Mouse (Mus musculus): Measurements from ENCODE around the gene Filip1l. TPM values are rescaled to one million over a fixed set of nuclear protein-coding genes. Genes with fewer than 3 reads are reported as not detected.

Filip1l gene
- polyA plus RNA-seq, 1 experiment, result 6.9 TPM

DNA sequence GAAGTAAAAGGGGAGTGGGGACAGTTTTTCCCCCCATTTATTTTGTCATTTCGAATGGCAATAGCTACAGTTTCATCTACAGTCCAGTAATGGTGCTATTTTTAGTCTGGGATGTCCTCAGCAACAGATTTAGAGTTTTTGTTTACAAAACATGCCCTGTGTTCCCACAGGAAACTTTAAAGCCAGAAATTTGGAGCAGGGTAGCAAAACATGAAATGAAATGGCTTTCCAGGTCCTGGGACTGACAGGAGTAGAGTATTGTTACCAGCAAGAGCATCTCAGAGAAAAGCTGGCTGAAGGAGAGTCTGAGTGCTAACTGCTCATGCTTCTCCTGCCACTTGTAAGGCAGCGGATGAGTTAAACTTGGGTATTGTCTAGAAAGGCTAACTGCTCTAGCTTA is 22.8 kb upstream of the Filip1l start:
- Histone ChIP-seq H3K4me1 (ENCODE audit: control insufficient read depth, insufficient read depth, low read length) (peaks cover 3% of the 10 kb centered on the region; the same call in 1 of the 2 replicates), H3K4me3 (ENCODE audit: insufficient read depth, low read depth, low read length) (no peak overlapping the region), H3K27ac (ENCODE audit: insufficient read depth, low read depth, low read length) (peak overlapping the region; percentile 50; the same call in 1 of the 2 replicates), H3K36me3 (ENCODE audit: control insufficient read depth, insufficient read depth, low read length) (no peaks in the 10 kb centered on the region), H3K27me3 (replicated peaks; ENCODE audit: control insufficient read depth, insufficient read depth, low read length) (no peaks in the 10 kb centered on the region)
- no peak for DNase-seq
- 75% methylated on average over 2 of the region's 2 CpGs for WGBS
- TF ChIP-seq CTCF (conservative IDR thresholded peaks at IDR 0.05; ENCODE audit: insufficient read depth, insufficient read length, low read depth, low read length) (no peak), POLR2A (IDR thresholded peaks at IDR 0.05; ENCODE audit: low read depth, low read length) (no peak)

DNA sequence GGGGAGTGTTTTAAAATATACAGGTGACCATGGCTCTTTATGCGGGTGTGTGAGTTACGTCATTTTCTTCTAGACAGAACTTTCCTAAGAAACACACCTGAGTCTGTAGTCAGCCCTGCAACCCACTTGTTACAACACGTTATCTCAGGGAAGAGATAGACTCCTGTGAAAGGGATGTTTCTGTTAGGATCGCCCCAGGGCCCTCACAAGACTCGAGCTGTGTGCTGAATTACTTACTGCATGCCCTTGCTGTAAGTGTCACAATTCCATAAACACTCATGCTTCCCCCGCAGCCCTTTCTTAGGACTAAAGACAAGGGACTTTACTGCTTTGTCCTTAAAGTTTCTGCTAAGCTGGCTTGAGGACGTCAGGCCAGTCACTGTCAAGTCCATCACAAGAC is 20.6 kb upstream of the Filip1l start:
- TF ChIP-seq CTCF (conservative IDR thresholded peaks at IDR 0.05; ENCODE audit: insufficient read depth, insufficient read length, low read depth, low read length) (no peak), POLR2A (IDR thresholded peaks at IDR 0.05; ENCODE audit: low read depth, low read length) (no peak)
- WGBS, result 83% methylated on average over 7 of the region's 7 CpGs

DNA sequence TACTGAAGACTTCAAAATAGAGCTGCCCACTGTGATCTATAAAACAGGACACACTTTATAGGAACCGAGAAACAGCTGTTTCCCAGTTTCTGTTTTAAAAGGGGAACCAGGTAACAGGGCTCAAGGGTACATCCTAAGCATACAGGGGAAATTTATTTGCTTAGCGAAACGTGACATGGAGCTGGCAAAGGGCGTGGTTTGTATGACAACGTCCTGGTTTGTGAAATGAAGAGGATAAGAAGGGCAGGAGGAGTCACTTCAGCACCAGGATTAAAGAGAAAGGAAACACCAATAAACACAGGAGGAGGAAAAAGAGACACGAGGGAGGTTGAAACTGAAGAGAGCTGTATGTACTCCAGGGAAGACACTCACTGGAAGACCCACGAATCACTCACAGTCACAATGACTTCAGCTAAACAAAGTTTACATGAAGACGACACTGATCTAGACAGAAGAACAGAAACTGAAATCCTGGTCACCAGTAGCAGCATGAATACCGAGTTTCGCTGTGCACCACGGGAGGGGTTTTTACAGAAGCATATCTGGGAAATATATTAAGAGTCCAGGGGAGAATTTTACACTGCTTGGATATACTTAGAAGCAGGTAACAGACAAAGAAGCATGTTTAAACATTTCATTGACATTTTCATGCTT is 16.0 kb upstream of the Filip1l start:
- no peaks in the 10 kb centered on the region for H3K36me3 ChIP-seq (ENCODE audit: control insufficient read depth, insufficient read depth, low read length)
- 37% methylated on average over 11 of the region's 11 CpGs for whole genome bisulfite sequencing
- peak; percentile 54 for DNase-seq

More for the DNA sequence above, 20.6 kb upstream of the Filip1l start:
- Histone ChIP-seq H3K36me3 (ENCODE audit: control insufficient read depth, insufficient read depth, low read length) (no peaks in the 10 kb centered on the region), H3K4me3 (ENCODE audit: insufficient read depth, low read depth, low read length) (no peak overlapping the region), H3K4me1 (ENCODE audit: control insufficient read depth, insufficient read depth, low read length) (peaks cover 3% of the 10 kb centered on the region; the same call in 1 of the 2 replicates), H3K27me3 (replicated peaks; ENCODE audit: control insufficient read depth, insufficient read depth, low read length) (no peaks in the 10 kb centered on the region), H3K27ac (ENCODE audit: insufficient read depth, low read depth, low read length) (no peak overlapping the region)
- no peak for DNase-seq

DNA sequence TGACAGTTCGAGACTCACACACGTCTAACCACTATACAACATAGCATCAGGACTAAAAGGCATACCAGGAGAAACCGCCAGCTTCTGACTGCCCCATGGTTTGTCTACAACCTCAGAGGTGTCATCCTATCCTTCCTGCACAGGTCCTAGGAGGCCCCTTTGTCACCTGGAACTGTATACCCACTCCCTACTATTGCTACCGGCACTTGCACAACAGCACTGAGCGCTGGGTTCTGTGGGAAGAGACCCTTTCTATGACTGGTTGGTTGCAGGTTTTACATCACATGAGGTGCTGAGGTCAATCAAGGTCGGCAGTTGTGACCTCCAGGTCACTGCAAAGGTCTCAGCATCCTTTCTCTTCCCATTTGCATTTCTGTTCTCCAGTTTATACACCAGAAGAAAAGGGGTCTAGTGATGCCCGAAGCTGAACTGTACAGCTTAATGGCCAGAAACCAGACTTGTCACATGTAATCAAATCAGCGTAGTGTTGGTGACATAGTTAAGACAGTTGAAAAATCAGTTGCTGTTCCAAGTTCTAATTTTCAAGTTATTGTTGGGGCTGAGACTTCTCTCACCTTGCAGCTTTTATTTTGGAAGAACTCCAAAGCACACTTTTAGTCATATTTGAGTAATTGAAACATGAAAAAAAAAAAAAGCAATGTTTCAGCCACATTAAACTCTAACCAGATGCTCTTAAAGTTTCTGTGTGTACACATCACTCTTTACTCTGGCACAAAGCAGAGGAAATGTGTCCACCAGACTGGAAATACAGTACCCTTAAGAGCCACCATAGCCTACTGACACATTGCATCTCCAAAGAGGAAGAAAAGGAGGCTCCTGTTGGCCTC is 12.9 kb upstream of the Filip1l start:
- peaks cover 3% of the 10 kb centered on the region; the same call in 1 of the 2 replicates for H3K4me1 ChIP-seq (ENCODE audit: control insufficient read depth, insufficient read depth, low read length)
- no peak overlapping the region for H3K4me3 ChIP-seq (ENCODE audit: insufficient read depth, low read depth, low read length)
- 79% methylated on average over 8 of the region's 8 CpGs for WGBS
- TF ChIP-seq POLR2A (IDR thresholded peaks at IDR 0.05; ENCODE audit: low read depth, low read length) (no peak), CTCF (conservative IDR thresholded peaks at IDR 0.05; ENCODE audit: insufficient read depth, insufficient read length, low read depth, low read length) (no peak)
- no peaks in the 10 kb centered on the region for H3K27me3 ChIP-seq (replicated peaks; ENCODE audit: control insufficient read depth, insufficient read depth, low read length)
- DNase-seq, result no peak
- no peaks in the 10 kb centered on the region for H3K36me3 ChIP-seq (ENCODE audit: control insufficient read depth, insufficient read depth, low read length)
- no peak overlapping the region for H3K27ac ChIP-seq (ENCODE audit: insufficient read depth, low read depth, low read length)

More for the DNA sequence above, 16.0 kb upstream of the Filip1l start:
- Histone ChIP-seq H3K27me3 (replicated peaks; ENCODE audit: control insufficient read depth, insufficient read depth, low read length) (no peaks in the 10 kb centered on the region), H3K27ac (ENCODE audit: insufficient read depth, low read depth, low read length) (peak overlapping the region; percentile 53; the same call in 1 of the 2 replicates), H3K4me3 (ENCODE audit: insufficient read depth, low read depth, low read length) (no peak overlapping the region), H3K4me1 (ENCODE audit: control insufficient read depth, insufficient read depth, low read length) (peaks cover 3% of the 10 kb centered on the region; the same call in 1 of the 2 replicates)
- TF ChIP-seq CTCF (conservative IDR thresholded peaks at IDR 0.05; ENCODE audit: insufficient read depth, insufficient read length, low read depth, low read length), result no peak

DNA sequence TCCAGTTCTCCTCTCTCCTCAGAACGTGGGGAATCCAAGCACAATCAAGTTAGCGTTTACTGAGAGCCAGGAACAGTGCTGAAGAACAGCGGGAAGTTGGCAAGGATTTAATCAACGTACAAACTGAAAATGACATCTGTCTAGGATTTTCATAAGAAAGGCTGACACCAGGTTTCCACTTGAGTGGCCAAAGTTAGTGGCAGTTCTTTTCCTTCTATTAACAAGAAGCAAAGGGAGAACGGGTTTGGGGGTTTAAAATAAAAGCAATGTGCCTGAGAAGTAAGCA is 12.3 kb upstream of the Filip1l start:
- DNase-seq, result no peak
- 65% methylated on average over 5 of the region's 5 CpGs for WGBS
- H3K27ac ChIP-seq (ENCODE audit: insufficient read depth, low read depth, low read length), result no peak overlapping the region
- H3K4me1 ChIP-seq (ENCODE audit: control insufficient read depth, insufficient read depth, low read length), result peaks cover 3% of the 10 kb centered on the region; the same call in 1 of the 2 replicates
- no peaks in the 10 kb centered on the region for H3K36me3 ChIP-seq (ENCODE audit: control insufficient read depth, insufficient read depth, low read length)
- H3K27me3 ChIP-seq (replicated peaks; ENCODE audit: control insufficient read depth, insufficient read depth, low read length), result no peaks in the 10 kb centered on the region
- H3K4me3 ChIP-seq (ENCODE audit: insufficient read depth, low read depth, low read length), result no peak overlapping the region
- TF ChIP-seq POLR2A (IDR thresholded peaks at IDR 0.05; ENCODE audit: low read depth, low read length) (no peak), CTCF (conservative IDR thresholded peaks at IDR 0.05; ENCODE audit: insufficient read depth, insufficient read length, low read depth, low read length) (no peak)

DNA sequence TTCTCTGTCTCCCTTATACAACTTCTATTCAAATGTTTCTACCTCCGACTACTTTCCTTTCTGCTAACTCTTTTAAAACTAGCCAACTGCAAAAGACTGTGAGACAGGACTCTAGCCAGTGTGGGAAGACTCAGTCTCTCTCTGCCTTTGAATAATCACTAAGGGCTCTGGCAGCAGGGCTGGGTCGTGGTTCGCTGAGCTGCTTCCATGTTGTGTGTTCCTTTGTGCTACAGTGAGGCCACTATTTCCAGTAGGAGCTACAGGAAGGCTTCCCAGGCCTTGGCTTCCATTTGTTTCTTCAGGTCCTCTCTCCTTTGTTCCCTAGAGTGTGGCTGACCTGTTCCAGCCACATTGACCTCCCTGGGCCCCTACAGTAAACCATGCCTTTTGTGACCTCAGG is 6.6 kb upstream of the Filip1l start:
- TF ChIP-seq CTCF (conservative IDR thresholded peaks at IDR 0.05; ENCODE audit: insufficient read depth, insufficient read length, low read depth, low read length) (no peak), POLR2A (IDR thresholded peaks at IDR 0.05; ENCODE audit: low read depth, low read length) (no peak)
- H3K27ac ChIP-seq (ENCODE audit: insufficient read depth, low read depth, low read length), result no peak overlapping the region

DNA sequence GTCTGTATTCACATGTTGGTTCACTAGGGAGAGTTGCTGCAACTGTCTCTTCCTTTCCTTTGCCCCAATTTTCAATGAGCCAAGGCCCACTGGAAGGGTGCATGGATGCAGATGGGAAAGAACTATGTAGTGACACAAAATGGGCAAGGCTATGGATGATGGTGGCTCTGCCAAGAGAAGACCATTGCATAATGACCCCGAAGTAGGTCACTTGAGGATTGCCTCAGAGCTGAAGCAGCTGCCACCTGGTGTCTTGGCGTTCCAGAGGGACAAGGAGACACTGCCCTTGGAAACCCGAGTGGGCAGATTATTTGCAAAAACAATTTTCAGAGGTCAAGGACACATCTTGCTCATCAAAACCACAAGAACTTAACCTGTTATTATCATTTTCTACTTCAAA is 3.9 kb upstream of the Filip1l start:
- no peak overlapping the region for H3K4me3 ChIP-seq (ENCODE audit: insufficient read depth, low read depth, low read length)
- H3K27me3 ChIP-seq (replicated peaks; ENCODE audit: control insufficient read depth, insufficient read depth, low read length), result no peaks in the 10 kb centered on the region
- WGBS, result 72% methylated on average over 3 of the region's 3 CpGs
- no peak for DNase-seq
- no peak for TF ChIP-seq POLR2A (IDR thresholded peaks at IDR 0.05; ENCODE audit: low read depth, low read length)
- no peak for TF ChIP-seq CTCF (conservative IDR thresholded peaks at IDR 0.05; ENCODE audit: insufficient read depth, insufficient read length, low read depth, low read length)
- H3K36me3 ChIP-seq (ENCODE audit: control insufficient read depth, insufficient read depth, low read length), result no peaks in the 10 kb centered on the region
- no peaks in the 10 kb centered on the region for H3K4me1 ChIP-seq (ENCODE audit: control insufficient read depth, insufficient read depth, low read length)
- H3K27ac ChIP-seq (ENCODE audit: insufficient read depth, low read depth, low read length), result no peak overlapping the region

More for the DNA sequence above, 6.6 kb upstream of the Filip1l start:
- H3K27me3 ChIP-seq (replicated peaks; ENCODE audit: control insufficient read depth, insufficient read depth, low read length), result no peaks in the 10 kb centered on the region
- no peaks in the 10 kb centered on the region for H3K4me1 ChIP-seq (ENCODE audit: control insufficient read depth, insufficient read depth, low read length)
- no peak overlapping the region for H3K4me3 ChIP-seq (ENCODE audit: insufficient read depth, low read depth, low read length)
- WGBS, result 73% methylated on average over 3 of the region's 3 CpGs
- H3K36me3 ChIP-seq (ENCODE audit: control insufficient read depth, insufficient read depth, low read length), result no peaks in the 10 kb centered on the region
- DNase-seq, result no peak

Measured in kidney, adult 2 months (tissue).